Mouse (Mus musculus): ENCODE data around the gene Rpa1. TPM values are rescaled to one million over a fixed set of nuclear protein-coding genes. Genes with fewer than 3 reads are reported as not detected.

Rpa1 gene
- polyA plus RNA-seq, 2 experiments = 79.9 to 92.7 TPM

- 85% methylated on average over 6 of the region's 6 CpGs for WGBS
- no peak for ATAC-seq (ENCODE audit: low FRiP score, low read depth)
- peaks cover 18% of the 10 kb centered on the region for H3K4me1 ChIP-seq (ENCODE audit: control insufficient read depth, insufficient read depth, low read length)
- no peaks in the 10 kb centered on the region for H3K9me3 ChIP-seq (ENCODE audit: control insufficient read depth, low read length)
- TF ChIP-seq POLR2A (IDR thresholded peaks at IDR 0.05; ENCODE audit: borderline replicate concordance, extremely low read depth, insufficient read depth, insufficient read length) = no peak
- no peak overlapping the region for H3K4me2 ChIP-seq (replicated peaks; ENCODE audit: low read depth, low read length, severe bottlenecking)
- no peak overlapping the region for H3K27ac ChIP-seq (replicated peaks; ENCODE audit: low read depth, low read length)
- H3K36me3 ChIP-seq (ENCODE audit: control insufficient read depth, insufficient read depth, low read length) = no peaks in the 10 kb centered on the region
- no peak overlapping the region for H3K4me3 ChIP-seq (replicated peaks; ENCODE audit: low read length)
- H3K27me3 ChIP-seq (ENCODE audit: control insufficient read depth, insufficient read depth, low read length) = no peaks in the 10 kb centered on the region
- DNase-seq (ENCODE audit: low spot score) = no peak
- H3K9ac ChIP-seq (ENCODE audit: low read depth, low read length, severe bottlenecking) = no peak overlapping the region
Observed at GRCm38 (mm10) chr11:75264550-75264949, 83.6 kb downstream of the Rpa1 start.

GRCm38 (mm10) chr11:75263964-75264312 lies 84.2 kb downstream of the Rpa1 start:
- no peak overlapping the region for H3K27ac ChIP-seq (replicated peaks; ENCODE audit: low read depth, low read length)
- no peaks in the 10 kb centered on the region for H3K27me3 ChIP-seq (ENCODE audit: control insufficient read depth, insufficient read depth, low read length)
- WGBS = 33% methylated on average over 6 of the region's 6 CpGs
- H3K9ac ChIP-seq (ENCODE audit: low read depth, low read length, severe bottlenecking) = no peak overlapping the region
- H3K9me3 ChIP-seq (ENCODE audit: control insufficient read depth, low read length) = no peaks in the 10 kb centered on the region
- peaks cover 18% of the 10 kb centered on the region for H3K4me1 ChIP-seq (ENCODE audit: control insufficient read depth, insufficient read depth, low read length)
- no peak overlapping the region for H3K4me3 ChIP-seq (replicated peaks; ENCODE audit: low read length)
- no peak overlapping the region for H3K4me2 ChIP-seq (replicated peaks; ENCODE audit: low read depth, low read length, severe bottlenecking)
- DNase-seq (ENCODE audit: low spot score) (no peak), ATAC-seq (ENCODE audit: low FRiP score, low read depth) (no peak)
- H3K36me3 ChIP-seq (ENCODE audit: control insufficient read depth, insufficient read depth, low read length) = no peaks in the 10 kb centered on the region
- TF ChIP-seq POLR2A (IDR thresholded peaks at IDR 0.05; ENCODE audit: borderline replicate concordance, extremely low read depth, insufficient read depth, insufficient read length) = no peak

DNA sequence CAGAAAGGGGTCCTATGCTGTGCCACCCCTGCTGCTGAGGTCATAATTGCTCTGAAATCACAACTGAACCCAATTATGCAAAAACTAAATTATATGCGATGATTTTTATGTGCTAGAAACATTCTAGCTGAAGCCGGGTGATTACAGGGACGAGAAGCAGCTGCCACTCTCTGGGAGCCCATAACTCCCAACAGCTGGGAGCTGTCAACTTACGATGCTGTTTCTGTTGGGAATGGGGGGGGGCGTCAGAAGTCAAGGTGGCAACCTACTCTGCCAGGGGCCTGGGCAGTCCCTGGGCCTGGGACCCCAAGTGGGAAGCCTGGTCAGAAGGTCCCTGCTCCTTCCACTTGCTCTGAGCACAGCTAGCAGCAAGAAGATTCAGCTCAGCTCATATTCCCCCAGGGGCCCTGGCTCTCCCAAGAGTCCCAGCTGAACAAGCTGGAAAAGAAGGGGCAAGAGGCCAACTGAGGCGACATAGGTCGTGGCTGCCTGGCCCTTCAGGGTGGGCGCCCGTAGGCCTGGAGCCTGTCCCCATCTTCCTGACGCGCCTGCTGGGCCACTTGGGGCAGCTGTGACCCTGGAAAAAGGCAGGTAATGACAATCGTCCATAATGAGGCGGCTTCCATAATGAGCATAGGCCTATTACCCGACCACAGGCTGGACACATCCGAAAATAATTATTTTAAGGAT lies 84.7 kb downstream of the Rpa1 start:
- DNase-seq (ENCODE audit: low spot score) = peak; percentile 18
- peak; percentile 41; the same call in 1 of the 2 replicates for ATAC-seq (ENCODE audit: low FRiP score, low read depth)

DNA sequence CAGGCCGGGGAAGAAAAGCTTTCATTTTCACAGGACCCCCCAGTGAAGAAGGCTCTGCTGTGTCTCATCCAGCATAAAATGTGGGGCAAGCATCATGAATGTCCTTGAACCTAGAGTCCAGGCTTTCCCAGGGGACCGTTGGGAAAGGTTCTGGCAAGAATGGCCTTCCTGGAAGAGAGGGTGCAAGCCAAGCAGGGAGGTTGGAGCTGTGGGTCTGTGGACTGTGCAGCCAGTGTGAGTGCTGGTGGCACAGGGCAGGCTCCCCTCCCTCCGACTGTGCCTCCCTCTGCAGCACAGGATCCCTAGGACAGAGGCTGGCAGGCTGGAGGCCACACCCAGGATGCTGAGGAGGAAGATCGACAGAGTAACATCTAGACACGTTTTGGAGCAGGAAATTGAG lies 85.3 kb downstream of the Rpa1 start:
- WGBS = 31% methylated on average over 5 of the region's 5 CpGs
- Histone ChIP-seq H3K9ac (ENCODE audit: low read depth, low read length, severe bottlenecking) (no peak overlapping the region), H3K27me3 (ENCODE audit: control insufficient read depth, insufficient read depth, low read length) (no peaks in the 10 kb centered on the region), H3K4me1 (ENCODE audit: control insufficient read depth, insufficient read depth, low read length) (peaks cover 18% of the 10 kb centered on the region), H3K36me3 (ENCODE audit: control insufficient read depth, insufficient read depth, low read length) (no peaks in the 10 kb centered on the region), H3K4me3 (replicated peaks; ENCODE audit: low read length) (no peak overlapping the region), H3K4me2 (replicated peaks; ENCODE audit: low read depth, low read length, severe bottlenecking) (no peak overlapping the region), H3K9me3 (ENCODE audit: control insufficient read depth, low read length) (no peaks in the 10 kb centered on the region), H3K27ac (replicated peaks; ENCODE audit: low read depth, low read length) (no peak overlapping the region)
- DNase-seq (ENCODE audit: low spot score) = no peak
- no peak for ATAC-seq (ENCODE audit: low FRiP score, low read depth)
- no peak for TF ChIP-seq POLR2A (IDR thresholded peaks at IDR 0.05; ENCODE audit: borderline replicate concordance, extremely low read depth, insufficient read depth, insufficient read length)

More for the DNA sequence above, 84.7 kb downstream of the Rpa1 start:
- Histone ChIP-seq H3K4me2 (replicated peaks; ENCODE audit: low read depth, low read length, severe bottlenecking) (no peak overlapping the region), H3K36me3 (ENCODE audit: control insufficient read depth, insufficient read depth, low read length) (no peaks in the 10 kb centered on the region), H3K4me3 (replicated peaks; ENCODE audit: low read length) (no peak overlapping the region), H3K27ac (replicated peaks; ENCODE audit: low read depth, low read length) (no peak overlapping the region), H3K9ac (ENCODE audit: low read depth, low read length, severe bottlenecking) (no peak overlapping the region), H3K9me3 (ENCODE audit: control insufficient read depth, low read length) (no peaks in the 10 kb centered on the region), H3K27me3 (ENCODE audit: control insufficient read depth, insufficient read depth, low read length) (no peaks in the 10 kb centered on the region), H3K4me1 (ENCODE audit: control insufficient read depth, insufficient read depth, low read length) (peaks cover 18% of the 10 kb centered on the region)
- 31% methylated on average over 15 of the region's 15 CpGs for WGBS
- TF ChIP-seq POLR2A (IDR thresholded peaks at IDR 0.05; ENCODE audit: borderline replicate concordance, extremely low read depth, insufficient read depth, insufficient read length) = no peak

DNA sequence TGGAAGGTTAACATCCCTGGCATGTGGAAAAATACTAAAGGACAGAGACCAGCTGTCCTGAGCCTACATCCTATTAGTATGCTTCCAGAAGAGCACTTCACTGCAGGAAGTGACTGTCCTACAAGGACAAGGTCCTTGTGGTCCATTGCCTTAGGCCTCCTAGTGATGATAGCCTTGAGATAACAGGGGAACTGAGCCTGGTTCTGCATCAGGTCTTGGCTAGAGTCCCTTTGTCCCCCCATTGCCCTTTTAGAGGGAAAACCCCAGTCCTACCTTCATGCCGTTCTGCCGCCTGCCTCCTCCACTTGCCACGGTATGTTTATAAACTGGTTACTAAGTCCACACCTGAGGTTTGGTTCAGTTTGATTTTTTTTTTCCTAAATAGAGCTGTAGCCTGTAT lies 85.9 kb downstream of the Rpa1 start:
- no peak for TF ChIP-seq POLR2A (IDR thresholded peaks at IDR 0.05; ENCODE audit: borderline replicate concordance, extremely low read depth, insufficient read depth, insufficient read length)
- Histone ChIP-seq H3K4me2 (replicated peaks; ENCODE audit: low read depth, low read length, severe bottlenecking) (no peak overlapping the region), H3K9me3 (ENCODE audit: control insufficient read depth, low read length) (no peaks in the 10 kb centered on the region), H3K27me3 (ENCODE audit: control insufficient read depth, insufficient read depth, low read length) (no peaks in the 10 kb centered on the region), H3K27ac (replicated peaks; ENCODE audit: low read depth, low read length) (no peak overlapping the region), H3K4me3 (replicated peaks; ENCODE audit: low read length) (no peak overlapping the region), H3K4me1 (ENCODE audit: control insufficient read depth, insufficient read depth, low read length) (peaks cover 18% of the 10 kb centered on the region), H3K9ac (ENCODE audit: low read depth, low read length, severe bottlenecking) (no peak overlapping the region), H3K36me3 (ENCODE audit: control insufficient read depth, insufficient read depth, low read length) (no peaks in the 10 kb centered on the region)
- WGBS = 62% methylated on average over 3 of the region's 3 CpGs
- DNase-seq (ENCODE audit: low spot score) = no peak
- ATAC-seq (ENCODE audit: low FRiP score, low read depth) = no peak
